Mouse (Mus musculus): ENCODE measurements at regions not wholly inside any gene's neighbourhood (a gene's known extent, or its start where the extent isn't known, plus 50 kb on each side); places are given as distances from the start of the nearest gene placed in this dataset.
A peak's percentile ranks its signal among the peaks of the same experiment; 100 is the strongest.

GRCm38 (mm10) chr1:185726324-185726723, 271.7 kb downstream of the Slc30a10 start:
- Histone ChIP-seq H3K4me1 (ENCODE audit: control insufficient read depth, insufficient read depth) (no peaks in the 10 kb centered on the region; the same call in 1 of the 2 replicates), H3K9ac (replicated peaks; ENCODE audit: low read depth, low read length) (no peak overlapping the region), H3K4me2 (ENCODE audit: low read depth, low read length) (no peak overlapping the region), H3K36me3 (replicated peaks; ENCODE audit: control insufficient read depth, insufficient read depth, low read length) (no peaks in the 10 kb centered on the region), H3K27me3 (ENCODE audit: control insufficient read depth, insufficient read depth, low read length) (no peaks in the 10 kb centered on the region), H3K4me3 (ENCODE audit: low read depth, low read length) (no peak overlapping the region), H3K9me3 (replicated peaks; ENCODE audit: control insufficient read depth, low read length) (no peaks in the 10 kb centered on the region), H3K27ac (ENCODE audit: low read depth) (no peak overlapping the region)
- TF ChIP-seq CTCF (IDR thresholded peaks at IDR 0.05; ENCODE audit: low read depth) (no peak), EP300 (IDR thresholded peaks at IDR 0.05; ENCODE audit: low read depth) (no peak)
- ATAC-seq (ENCODE audit: insufficient read depth, low read depth) (no peak), DNase-seq (ENCODE audit: low spot score) (no peak)
- 81% methylated on average over 2 of the region's 2 CpGs for WGBS

- Histone ChIP-seq H3K36me3 (replicated peaks; ENCODE audit: control insufficient read depth, insufficient read depth, low read length) (no peaks in the 10 kb centered on the region), H3K9me3 (replicated peaks; ENCODE audit: control insufficient read depth, low read length) (no peaks in the 10 kb centered on the region), H3K27ac (ENCODE audit: low read depth) (no peak overlapping the region), H3K4me1 (ENCODE audit: control insufficient read depth, insufficient read depth) (no peaks in the 10 kb centered on the region; the same call in 1 of the 2 replicates), H3K4me3 (ENCODE audit: low read depth, low read length) (no peak overlapping the region), H3K27me3 (ENCODE audit: control insufficient read depth, insufficient read depth, low read length) (no peaks in the 10 kb centered on the region), H3K4me2 (ENCODE audit: low read depth, low read length) (no peak overlapping the region), H3K9ac (replicated peaks; ENCODE audit: low read depth, low read length) (no peak overlapping the region)
- ATAC-seq (ENCODE audit: insufficient read depth, low read depth), result no peak
- no peak for TF ChIP-seq EP300 (IDR thresholded peaks at IDR 0.05; ENCODE audit: low read depth)
- no peak for TF ChIP-seq CTCF (IDR thresholded peaks at IDR 0.05; ENCODE audit: low read depth)
- no peak for DNase-seq (ENCODE audit: low spot score)
These were observed 272.2 kb downstream of the Slc30a10 start for GRCm38 (mm10) chr1:185726811-185727210.

GRCm38 (mm10) chr1:185727749-185728148, 273.1 kb downstream of the Slc30a10 start:
- DNase-seq (ENCODE audit: low spot score) (peak; percentile 44), ATAC-seq (ENCODE audit: insufficient read depth, low read depth) (peak; percentile 60)
- no peak overlapping the region for H3K4me2 ChIP-seq (ENCODE audit: low read depth, low read length)
- no peaks in the 10 kb centered on the region for H3K27me3 ChIP-seq (ENCODE audit: control insufficient read depth, insufficient read depth, low read length)
- no peak overlapping the region for H3K27ac ChIP-seq (ENCODE audit: low read depth)
- no peaks in the 10 kb centered on the region for H3K9me3 ChIP-seq (replicated peaks; ENCODE audit: control insufficient read depth, low read length)
- no peaks in the 10 kb centered on the region; the same call in 1 of the 2 replicates for H3K4me1 ChIP-seq (ENCODE audit: control insufficient read depth, insufficient read depth)
- 18% methylated on average over 4 of the region's 4 CpGs for WGBS
- H3K36me3 ChIP-seq (replicated peaks; ENCODE audit: control insufficient read depth, insufficient read depth, low read length), result no peaks in the 10 kb centered on the region
- TF ChIP-seq CTCF (IDR thresholded peaks at IDR 0.05; ENCODE audit: low read depth), result no peak
- no peak for TF ChIP-seq EP300 (IDR thresholded peaks at IDR 0.05; ENCODE audit: low read depth)
- H3K4me3 ChIP-seq (ENCODE audit: low read depth, low read length), result no peak overlapping the region
- H3K9ac ChIP-seq (replicated peaks; ENCODE audit: low read depth, low read length), result no peak overlapping the region

- 38% methylated on average over 3 of the region's 3 CpGs for WGBS
- Histone ChIP-seq H3K27me3 (ENCODE audit: control insufficient read depth, insufficient read depth, low read length) (no peaks in the 10 kb centered on the region), H3K4me2 (ENCODE audit: low read depth, low read length) (no peak overlapping the region), H3K4me1 (ENCODE audit: control insufficient read depth, insufficient read depth) (no peaks in the 10 kb centered on the region; the same call in 1 of the 2 replicates), H3K27ac (ENCODE audit: low read depth) (no peak overlapping the region), H3K4me3 (ENCODE audit: low read depth, low read length) (no peak overlapping the region), H3K36me3 (replicated peaks; ENCODE audit: control insufficient read depth, insufficient read depth, low read length) (no peaks in the 10 kb centered on the region), H3K9ac (replicated peaks; ENCODE audit: low read depth, low read length) (no peak overlapping the region), H3K9me3 (replicated peaks; ENCODE audit: control insufficient read depth, low read length) (no peaks in the 10 kb centered on the region)
- TF ChIP-seq CTCF (IDR thresholded peaks at IDR 0.05; ENCODE audit: low read depth) (no peak), EP300 (IDR thresholded peaks at IDR 0.05; ENCODE audit: low read depth) (no peak)
- ATAC-seq (ENCODE audit: insufficient read depth, low read depth) (no peak), DNase-seq (ENCODE audit: low spot score) (no peak)
These were observed 273.8 kb downstream of the Slc30a10 start for GRCm38 (mm10) chr1:185728406-185728805.

- Histone ChIP-seq H3K9ac (replicated peaks; ENCODE audit: low read depth, low read length) (no peak overlapping the region), H3K4me2 (ENCODE audit: low read depth, low read length) (no peak overlapping the region), H3K36me3 (replicated peaks; ENCODE audit: control insufficient read depth, insufficient read depth, low read length) (no peaks in the 10 kb centered on the region), H3K4me1 (ENCODE audit: control insufficient read depth, insufficient read depth) (no peaks in the 10 kb centered on the region; the same call in 1 of the 2 replicates), H3K4me3 (ENCODE audit: low read depth, low read length) (no peak overlapping the region), H3K27ac (ENCODE audit: low read depth) (no peak overlapping the region), H3K27me3 (ENCODE audit: control insufficient read depth, insufficient read depth, low read length) (no peaks in the 10 kb centered on the region), H3K9me3 (replicated peaks; ENCODE audit: control insufficient read depth, low read length) (no peaks in the 10 kb centered on the region)
- TF ChIP-seq CTCF (IDR thresholded peaks at IDR 0.05; ENCODE audit: low read depth), result no peak
- ATAC-seq (ENCODE audit: insufficient read depth, low read depth), result no peak; the same call in 1 of the 2 replicates
- 31% methylated on average over 9 of the region's 9 CpGs for WGBS
- DNase-seq (ENCODE audit: low spot score), result no peak
These were observed 276.4 kb downstream of the Slc30a10 start for GRCm38 (mm10) chr1:185731062-185731461.

- Histone ChIP-seq H3K4me1 (ENCODE audit: control insufficient read depth, insufficient read depth) (no peaks in the 10 kb centered on the region), H3K9ac (replicated peaks; ENCODE audit: low read depth, low read length) (no peak overlapping the region), H3K27ac (ENCODE audit: low read depth) (no peak overlapping the region), H3K4me2 (ENCODE audit: low read depth, low read length) (no peak overlapping the region), H3K27me3 (ENCODE audit: control insufficient read depth, insufficient read depth, low read length) (no peaks in the 10 kb centered on the region), H3K4me3 (ENCODE audit: low read depth, low read length) (no peak overlapping the region), H3K36me3 (replicated peaks; ENCODE audit: control insufficient read depth, insufficient read depth, low read length) (no peaks in the 10 kb centered on the region), H3K9me3 (replicated peaks; ENCODE audit: control insufficient read depth, low read length) (no peaks in the 10 kb centered on the region)
- TF ChIP-seq CTCF (IDR thresholded peaks at IDR 0.05; ENCODE audit: low read depth) (no peak), EP300 (IDR thresholded peaks at IDR 0.05; ENCODE audit: low read depth) (no peak)
- 71% methylated on average over 2 of the region's 2 CpGs for WGBS
- DNase-seq (ENCODE audit: low spot score), result no peak
- no peak for ATAC-seq (ENCODE audit: insufficient read depth, low read depth)
These were observed 282.1 kb downstream of the Slc30a10 start for GRCm38 (mm10) chr1:185736773-185737172.
